In genomic region chr15:89233586-89233985, GRCm38 (mm10) we compare ENCODE assay signal across 7 mouse cellular contexts.
DNase-seq lines count a peak whose midpoint lies in the region.

No protein-coding gene starts in this region.

- DNase-seq in layer of hippocampus, adult 9-11 months = peak; percentile 61
- DNase-seq in layer of hippocampus, adult 9-10 months (ENCODE audit: low spot score) = no peak
- peak; percentile 27 for DNase-seq in R1 (ENCODE audit: low read depth, low spot score)
- DNase-seq in cerebellum, adult 18-20 months = peak; percentile 74 to 86
- DNase-seq in kidney, postnatal 25 days = peak; percentile 36 to 48
- no peak for DNase-seq in right cerebral cortex, postnatal 25 days
- no peak for DNase-seq in right cerebral cortex, postnatal 10 days (ENCODE audit: low spot score in 2 of 2)

Comparison
In these comparisons a context has a peak if more than half of its experiments do, and no peak if none do; other contexts are left out.
1. DNase-seq: peak in layer of hippocampus, adult 9-11 months (single experiment), R1 (single experiment), cerebellum, adult 18-20 months (2 of 2) and kidney, postnatal 25 days (2 of 2); none in layer of hippocampus, adult 9-10 months (single experiment), right cerebral cortex, postnatal 25 days (single experiment) and right cerebral cortex, postnatal 10 days (0 of 2).